Mouse (Mus musculus) natural killer cell, adult 2 months (primary cell): ENCODE measurements around the gene Zfp979.
"Not testable (repeated sequence)": the region's sequence is repeated elsewhere in the genome, so short reads cannot be mapped to it uniquely, and the experiment has no call there.

Source experiments
- DNase-seq, 2 experiments: peaks; one replicate each; pipeline ENCODE4 v3.0.0; 2022; ENCODE audit warnings: low spot score in 2 of 2

Gene Zfp979

GRCm38 (mm10) chr4:147642413-147642812 is at the start of gene Zfp979:
TSS of gene Zfp979 (minus strand) at chr4:147642513.
- not testable (repeated sequence) for DNase-seq

GRCm38 (mm10) chr4:147655245-147655644 is 12.9 kb upstream of the Zfp979 start:
- DNase-seq, result not testable (repeated sequence)

GRCm38 (mm10) chr4:147647407-147647806 is 5.1 kb upstream of the Zfp979 start:
- DNase-seq, result not testable (repeated sequence)

GRCm38 (mm10) chr4:147641932-147642331 is 381 bp downstream of the Zfp979 start:
- not testable (repeated sequence) for DNase-seq

- not testable (repeated sequence) for DNase-seq
These were observed 8.5 kb downstream of the Zfp979 start for GRCm38 (mm10) chr4:147633818-147634262.

GRCm38 (mm10) chr4:147606511-147606910 is 35.8 kb downstream of the Zfp979 start:
- not testable (repeated sequence) for DNase-seq

- DNase-seq, result no peak
These were observed 36.8 kb downstream of the Zfp979 start for GRCm38 (mm10) chr4:147605521-147605920.

GRCm38 (mm10) chr4:147603806-147604205 is 38.5 kb downstream of the Zfp979 start:
- no peak for DNase-seq

GRCm38 (mm10) chr4:147601881-147602280 is 40.4 kb downstream of the Zfp979 start:
- DNase-seq, result no peak

GRCm38 (mm10) chr4:147598831-147599230 is 43.5 kb downstream of the Zfp979 start:
- no peak for DNase-seq

GRCm38 (mm10) chr4:147597685-147598084 is 44.6 kb downstream of the Zfp979 start:
- no peak for DNase-seq

GRCm38 (mm10) chr4:147594630-147595029 is 47.7 kb downstream of the Zfp979 start:
- not testable (repeated sequence) for DNase-seq

GRCm38 (mm10) chr4:147586511-147587473 is 55.5 kb downstream of the Zfp979 start:
- no peak for DNase-seq

- DNase-seq, result not testable (repeated sequence)
These were observed 62.9 kb downstream of the Zfp979 start for GRCm38 (mm10) chr4:147579371-147579770.

- DNase-seq, result not testable (repeated sequence)
These were observed 71.2 kb downstream of the Zfp979 start for GRCm38 (mm10) chr4:147571156-147571555.

- no peak for DNase-seq
These were observed 76.7 kb downstream of the Zfp979 start for GRCm38 (mm10) chr4:147565426-147566220.
